Mouse (Mus musculus) left cerebral cortex, adult 11 months (tissue): Measurements from ENCODE around the gene Fam135a.

Experiments
- DNase-seq: peaks from one replicate; pipeline ENCODE4 v3.0.0; 2022; ENCODE audit warnings: low spot score

Fam135a gene

DNA sequence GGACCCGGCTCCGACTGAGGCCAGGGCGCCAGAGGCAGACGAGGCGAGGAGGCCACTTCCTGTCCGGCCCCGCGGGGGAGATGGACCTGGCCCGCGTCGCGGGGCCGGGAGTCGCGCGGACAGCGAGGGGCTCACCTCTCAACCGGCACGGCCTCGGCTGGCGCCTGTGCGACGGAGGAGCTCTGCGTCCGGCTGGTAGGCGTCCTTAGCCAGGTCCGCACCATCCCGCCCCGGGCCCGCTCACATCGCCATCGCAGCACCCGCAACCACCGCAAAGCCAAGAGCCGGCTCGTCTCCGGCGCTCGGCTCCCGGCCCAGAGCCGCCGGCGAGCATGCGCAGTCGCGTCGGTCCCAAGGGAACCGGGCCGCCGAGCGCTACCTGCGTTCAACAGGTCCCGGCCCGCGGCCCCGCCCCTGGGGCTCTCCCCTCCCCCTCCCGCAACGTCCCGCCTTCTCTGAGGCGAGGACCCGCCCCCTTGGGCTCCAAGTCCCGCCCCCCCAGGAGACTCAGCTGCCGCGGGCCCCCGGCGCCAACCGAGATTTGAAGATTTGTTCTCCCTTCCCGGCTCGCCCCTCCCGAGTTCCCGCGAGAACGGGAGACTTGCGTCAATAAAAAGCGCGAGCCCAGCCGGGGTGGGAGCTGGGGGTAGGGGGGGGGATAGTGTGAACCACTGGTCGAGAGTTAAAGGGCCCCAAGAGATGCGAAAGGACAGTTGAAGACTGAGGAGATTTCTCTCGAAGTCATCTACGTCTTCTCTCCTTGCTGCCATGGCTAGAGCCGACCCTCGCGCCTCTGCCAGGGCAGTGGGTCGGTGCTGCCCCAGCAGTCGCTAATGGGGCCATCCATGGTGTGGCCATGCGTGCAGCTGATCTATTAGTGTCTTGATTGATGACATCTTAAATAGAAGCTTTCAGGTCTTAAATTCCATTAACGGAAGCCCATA is at the start of gene Fam135a:
Fam135a (minus strand) TSS at position 416 of the 944 bp plus-strand sequence.
- DNase-seq: peak; percentile 87

DNA sequence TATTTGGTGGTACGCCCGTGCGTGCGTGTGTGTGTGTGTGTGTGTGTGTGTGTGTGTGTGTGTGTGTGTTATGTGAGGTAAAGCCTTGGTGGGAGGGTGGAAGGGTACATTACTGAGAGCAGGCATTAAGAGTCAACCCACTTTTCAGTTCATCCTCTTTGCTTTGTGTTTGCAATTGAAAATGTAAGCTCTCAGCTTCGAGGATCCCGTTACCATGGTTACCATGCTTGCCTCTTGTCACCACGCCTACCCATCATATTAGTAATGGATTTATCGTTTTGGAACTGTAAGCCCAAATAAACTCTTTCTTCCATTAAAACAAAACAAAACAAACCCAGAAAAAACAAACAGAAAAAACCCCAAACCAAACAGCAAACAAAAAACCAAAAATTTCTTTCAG is 43.4 kb upstream of the Fam135a start:
- DNase-seq: no peak

DNA sequence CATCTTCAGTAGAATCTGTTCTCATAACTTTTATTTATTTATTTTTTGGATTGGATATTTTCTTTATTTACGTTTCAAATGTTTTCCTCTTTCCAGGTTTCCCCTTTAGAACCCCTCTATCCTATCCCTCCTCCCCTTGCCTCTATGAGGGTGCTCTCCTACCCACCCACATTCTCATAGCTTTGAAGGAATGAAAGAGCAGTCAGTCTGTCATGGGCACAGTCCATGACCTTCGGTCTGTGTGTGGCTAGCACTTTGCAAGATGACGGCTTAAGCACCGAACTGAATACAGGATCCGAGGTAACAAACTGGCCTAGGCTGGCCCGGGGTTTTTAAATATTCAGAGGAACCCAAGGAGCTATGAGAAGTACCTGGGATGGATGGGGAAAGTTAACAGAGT is 40.4 kb upstream of the Fam135a start:
- no peak for DNase-seq

DNA sequence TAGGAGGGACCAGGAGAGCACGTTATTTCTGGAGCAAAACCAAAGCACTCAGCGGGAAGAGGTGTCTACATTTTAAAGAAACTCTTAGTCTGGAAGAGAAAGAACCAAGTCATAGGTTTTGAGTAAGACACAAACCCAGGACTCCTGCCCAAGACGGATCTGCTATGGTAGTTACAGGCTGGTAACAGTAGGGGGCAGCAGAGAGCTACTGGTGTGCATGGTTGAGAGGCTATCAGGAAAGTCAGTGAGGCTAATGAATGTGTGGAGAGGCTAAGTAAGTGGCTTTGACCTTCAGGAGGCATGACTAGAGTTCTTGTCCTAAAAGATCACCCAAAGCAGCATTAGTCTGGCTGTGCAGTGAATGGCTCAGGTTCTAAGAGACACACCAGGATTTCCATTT is 37.0 kb upstream of the Fam135a start:
- peak; percentile 31 for DNase-seq

DNA sequence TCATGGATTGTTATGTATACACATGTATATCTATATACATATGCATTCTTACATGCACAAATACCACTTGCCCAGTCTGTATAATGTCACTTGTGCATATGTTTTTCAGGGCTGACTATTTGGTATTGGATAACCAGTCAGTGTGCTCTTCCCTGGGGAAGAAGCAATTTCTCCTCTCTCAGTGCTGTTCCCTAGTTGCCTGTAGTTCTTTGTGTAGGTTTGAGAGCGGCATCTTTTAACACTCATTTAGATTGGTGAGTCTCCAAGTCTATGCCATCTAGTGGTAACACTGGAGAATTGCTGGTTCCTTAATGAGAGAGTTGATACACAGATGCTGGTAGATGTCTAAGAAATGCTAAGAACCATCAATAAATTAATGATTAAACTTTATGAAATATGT is 34.7 kb upstream of the Fam135a start:
- DNase-seq: no peak

DNA sequence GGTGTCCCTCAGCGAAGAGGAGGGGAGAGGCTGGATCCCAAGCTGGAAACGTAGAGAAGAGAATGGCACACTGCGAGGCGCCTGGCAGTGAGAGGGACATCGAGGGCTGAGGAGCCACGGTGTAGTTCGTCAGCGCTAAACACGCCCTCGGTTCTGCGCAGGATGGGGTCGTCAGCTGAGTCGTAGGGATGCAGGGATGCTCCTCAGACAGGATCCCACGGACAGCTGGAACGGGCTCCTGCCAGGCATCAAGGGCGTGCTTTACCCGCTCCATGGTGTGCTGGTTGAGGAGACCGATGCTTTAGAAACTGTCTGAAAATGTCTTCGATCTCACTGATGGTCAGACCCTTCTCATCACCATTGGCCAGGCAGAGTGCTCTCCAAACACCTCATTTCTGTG is 33.7 kb upstream of the Fam135a start:
- DNase-seq: no peak

DNA sequence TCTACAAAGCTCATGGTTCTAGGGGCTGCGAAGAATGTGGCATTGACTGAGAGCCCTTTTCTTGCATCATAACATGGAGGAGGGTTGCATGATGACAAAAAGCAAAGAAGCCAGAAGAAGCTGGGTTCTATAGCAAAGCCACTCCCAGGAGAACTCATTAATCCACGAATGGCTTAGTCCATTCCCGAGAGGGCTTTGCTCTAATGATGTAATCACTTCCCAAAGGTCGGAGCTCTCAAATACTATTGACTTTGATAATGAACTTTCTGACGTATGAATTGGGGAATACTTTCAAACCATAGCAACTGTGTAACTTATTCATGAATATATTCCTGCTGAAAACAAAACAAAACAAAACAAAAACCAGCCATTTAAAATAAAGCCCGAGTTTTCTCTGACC is 27.7 kb upstream of the Fam135a start:
- DNase-seq: no peak

DNA sequence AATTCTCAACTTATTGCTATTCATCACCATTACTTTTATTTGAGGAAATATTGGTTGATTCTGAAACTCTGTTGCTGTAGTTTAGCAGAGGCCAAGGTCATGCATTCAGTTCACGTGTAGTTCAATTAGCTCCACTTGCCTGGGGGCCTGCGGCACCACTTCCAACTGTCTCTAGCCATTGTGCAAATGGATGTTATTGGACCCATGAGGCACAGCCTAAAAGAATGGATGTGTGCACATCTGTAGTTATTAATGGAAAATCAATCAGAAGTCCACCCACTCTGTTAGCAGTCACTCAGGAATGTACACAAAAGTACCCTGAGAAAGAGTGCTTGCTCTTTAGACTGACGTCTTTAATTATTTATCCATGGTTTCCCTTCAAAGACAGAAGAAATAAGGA is 24.5 kb upstream of the Fam135a start:
- no peak for DNase-seq

DNA sequence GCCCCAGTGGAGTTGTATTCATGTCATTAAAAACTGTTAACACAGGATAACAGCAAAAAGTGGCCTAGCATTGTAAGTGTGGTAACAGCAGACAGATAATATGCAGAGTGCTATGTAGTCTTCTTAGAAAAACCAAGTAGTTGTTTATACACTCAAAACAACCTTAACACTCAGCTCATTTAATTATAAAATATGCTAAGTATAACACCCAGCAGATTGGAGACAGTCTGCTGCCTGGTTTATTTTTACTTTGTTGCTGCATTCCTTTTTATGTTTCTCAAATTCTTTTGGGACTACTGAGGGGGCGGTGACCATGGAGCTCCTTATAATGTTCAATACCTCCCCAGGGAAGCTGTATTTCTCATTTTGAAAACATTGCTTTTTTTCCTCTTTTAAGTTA is 22.4 kb upstream of the Fam135a start:
- peak; percentile 52 for DNase-seq

DNA sequence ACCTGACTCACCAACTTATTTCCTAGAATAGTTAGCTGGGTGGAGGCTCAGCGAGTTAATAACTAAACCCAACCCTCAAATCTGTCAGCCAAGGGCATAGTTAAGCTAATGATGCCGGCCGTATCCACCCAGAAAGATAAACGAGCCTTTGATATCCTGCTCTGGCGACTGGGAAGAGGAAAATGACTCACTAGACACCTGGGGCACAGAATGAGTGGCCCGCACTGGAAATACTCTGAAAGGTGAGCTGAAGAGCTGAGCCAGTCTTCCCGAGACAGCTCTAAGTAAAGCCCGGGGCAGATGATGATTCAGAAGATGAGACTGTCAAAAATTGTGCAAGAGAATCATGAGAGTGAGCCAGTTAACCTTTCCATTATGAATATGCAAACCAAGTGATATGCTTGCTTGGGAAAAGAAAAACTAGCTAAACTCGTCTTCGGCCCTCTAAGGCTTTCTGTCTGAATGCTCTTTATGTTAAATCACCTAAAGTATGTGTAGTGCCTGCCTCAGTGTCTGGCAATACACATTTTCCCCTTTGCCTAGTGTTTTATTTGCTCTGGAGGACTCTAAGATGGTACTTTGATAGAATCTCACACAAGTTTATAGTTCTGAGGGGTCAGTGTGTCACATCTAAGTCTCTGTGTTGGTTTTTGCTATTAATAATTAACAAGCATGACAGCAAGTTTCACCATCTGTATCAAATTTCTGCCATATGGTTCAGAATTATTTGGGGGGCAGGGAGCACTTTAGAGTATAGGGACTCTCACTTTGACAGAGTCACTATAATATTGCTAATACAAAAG is 8.0 kb upstream of the Fam135a start:
- no peak for DNase-seq

DNA sequence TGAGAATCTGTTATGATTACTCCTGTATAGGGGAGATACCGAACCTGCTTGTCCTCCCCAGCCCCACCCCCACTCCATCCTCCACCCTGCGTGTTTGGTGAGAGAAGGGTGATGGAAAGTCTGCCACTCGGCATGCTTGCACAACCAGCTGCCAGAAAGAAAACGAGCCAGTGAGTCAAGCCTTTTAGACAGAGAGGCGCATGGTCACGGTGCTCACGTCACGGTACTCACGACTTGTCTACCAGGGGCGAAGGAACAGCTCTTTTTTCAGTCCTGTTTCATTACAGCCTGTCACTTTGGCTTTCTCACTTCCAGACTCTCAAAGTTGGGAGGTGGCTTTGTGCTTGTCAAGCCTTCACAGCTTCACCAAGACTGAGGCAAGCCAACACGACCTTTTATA is 7.2 kb upstream of the Fam135a start:
- no peak for DNase-seq

DNA sequence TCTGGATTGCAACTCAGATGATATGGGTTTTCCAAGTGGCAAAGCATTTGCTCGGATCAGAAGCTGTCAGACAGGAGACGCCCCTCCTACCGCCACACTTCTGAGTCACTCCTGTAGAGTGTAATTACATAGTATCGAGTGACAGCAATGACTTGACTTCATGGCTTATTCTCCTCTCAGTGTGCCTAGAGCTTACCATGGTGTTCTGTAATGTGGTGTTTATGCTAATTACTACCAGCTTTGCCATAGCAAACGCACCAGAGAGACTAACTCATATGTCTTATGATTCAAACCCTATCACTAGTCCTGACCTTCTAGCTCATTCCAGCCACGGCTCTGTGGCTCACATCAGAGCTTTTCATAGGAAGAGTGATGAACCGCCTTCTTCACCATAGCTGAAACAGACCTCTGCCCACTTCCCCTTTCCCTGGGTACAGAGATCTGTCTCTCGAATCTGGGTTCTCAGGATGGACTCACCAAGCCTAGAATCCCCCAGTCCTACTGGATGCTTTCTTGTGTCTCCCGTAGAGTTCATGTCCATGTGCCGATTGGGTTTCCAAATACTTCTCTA is 2.5 kb upstream of the Fam135a start:
- no peak for DNase-seq

DNA sequence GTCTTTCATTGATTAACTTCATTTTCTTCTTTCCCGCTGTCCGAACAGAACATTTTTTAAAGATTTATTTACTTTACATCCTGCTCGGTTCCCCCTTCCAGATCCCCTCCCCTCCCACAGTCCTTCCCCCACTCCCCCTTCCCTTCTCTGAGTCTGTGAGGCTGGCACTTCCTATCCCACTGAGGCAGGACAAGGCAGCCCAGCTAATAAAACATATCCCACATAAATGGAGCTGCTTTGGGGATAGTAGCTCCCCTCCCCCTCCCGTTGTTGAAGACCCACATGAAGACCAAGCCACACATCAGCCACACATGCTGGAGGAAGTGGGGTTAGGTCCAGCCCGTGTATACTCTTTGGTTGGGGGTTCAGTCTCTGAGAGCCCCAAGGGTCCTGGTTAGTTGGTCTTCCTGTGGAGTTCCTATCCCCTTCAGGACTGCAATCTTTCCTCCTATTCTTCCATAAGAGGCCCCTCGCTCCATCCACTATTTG is 773 bp upstream of the Fam135a start:
- no peak for DNase-seq

DNA sequence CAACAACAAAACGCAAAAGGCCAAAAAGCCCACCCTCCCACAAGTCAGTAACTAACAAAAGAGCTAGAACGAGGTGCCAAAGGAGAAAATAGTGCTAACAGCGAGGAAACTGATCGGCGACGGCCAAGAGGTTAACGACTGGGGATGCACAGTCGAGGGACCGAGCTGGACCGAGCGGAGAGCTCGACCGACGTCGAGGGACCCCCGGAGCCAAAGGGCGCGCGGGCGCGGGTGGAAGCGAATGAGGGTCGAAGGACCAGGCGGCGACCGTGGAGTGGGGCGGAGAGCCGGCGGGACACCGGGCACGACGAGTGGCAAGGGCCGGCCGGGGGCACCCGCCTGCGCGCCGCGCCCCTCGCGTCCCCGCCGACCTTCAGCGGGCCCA is 608 bp downstream of the Fam135a start:
- no peak for DNase-seq

DNA sequence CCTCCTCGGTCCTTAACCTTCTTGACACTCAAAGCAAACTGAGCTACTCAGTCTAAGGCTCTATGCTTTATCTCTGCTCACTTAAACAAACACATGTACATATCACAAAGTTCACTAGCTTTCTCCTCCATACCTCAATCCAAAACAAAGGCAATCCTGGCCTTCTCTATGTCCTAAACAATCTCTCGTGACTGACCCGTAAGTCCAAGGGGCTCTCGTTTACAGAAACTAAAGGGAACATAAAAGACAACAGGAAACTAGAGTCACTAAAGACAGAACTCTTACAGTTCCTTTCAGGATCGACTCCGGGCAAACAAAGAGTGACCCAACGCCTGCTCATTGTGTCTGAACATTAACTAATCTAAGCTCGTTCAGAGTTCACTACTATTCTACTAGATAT is 2.6 kb downstream of the Fam135a start:
- DNase-seq: no peak

DNA sequence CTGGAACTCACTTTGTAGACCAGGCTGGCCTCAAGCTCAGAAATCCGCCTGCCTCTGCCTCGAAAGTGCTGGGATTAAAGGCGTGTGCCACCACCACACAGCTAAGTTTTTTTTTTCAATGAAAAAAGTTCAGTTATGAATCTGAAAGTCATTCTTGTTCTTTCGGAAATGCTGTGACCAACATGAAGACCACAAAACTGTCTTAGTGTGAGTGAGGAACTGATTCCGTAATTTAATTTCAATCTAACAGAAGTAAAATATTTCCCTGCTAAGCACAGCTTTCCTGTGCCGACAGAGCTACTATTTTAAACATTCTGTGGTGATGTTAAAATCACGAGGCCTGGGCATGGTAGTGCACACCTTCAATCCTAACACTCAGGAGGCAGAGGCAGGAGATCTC is 7.7 kb downstream of the Fam135a start:
- DNase-seq: no peak

DNA sequence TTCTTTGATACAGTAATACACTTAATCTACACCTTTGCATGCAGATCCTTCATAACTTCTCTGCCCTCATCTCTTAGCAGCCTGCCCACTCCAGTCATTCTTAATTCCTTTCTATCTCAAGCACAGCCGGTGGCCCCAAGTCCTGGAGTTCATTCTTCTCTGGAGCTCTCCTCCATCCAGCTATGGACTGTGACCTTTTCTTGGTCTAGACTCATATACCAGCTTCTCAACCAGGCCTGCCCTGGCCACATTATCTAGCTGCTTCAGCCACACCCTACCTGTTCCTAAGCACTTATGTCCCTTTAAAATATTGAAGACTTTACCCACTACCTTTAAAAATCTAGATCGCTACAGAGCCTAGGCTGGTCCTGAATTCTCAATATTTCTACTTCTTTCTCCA is 9.5 kb downstream of the Fam135a start:
- DNase-seq: no peak

DNA sequence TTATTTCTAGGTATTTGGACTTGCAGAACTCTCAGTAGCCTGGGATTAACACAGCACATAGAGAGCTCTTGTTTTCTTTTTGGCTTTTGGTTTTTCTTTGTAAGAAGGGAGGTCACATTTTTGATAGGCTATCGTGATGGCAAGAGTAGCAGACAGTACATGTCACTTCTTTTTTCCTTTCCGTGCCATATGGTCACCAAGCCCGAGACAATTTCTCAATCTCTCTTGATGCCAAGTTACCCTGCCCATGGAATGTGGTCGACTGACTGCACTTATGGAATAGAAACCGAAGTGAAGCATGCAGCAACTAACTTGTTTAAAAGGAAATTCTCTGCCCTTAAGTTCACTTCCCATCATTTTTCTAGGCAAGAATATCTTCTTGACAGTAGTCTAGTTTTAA is 10.0 kb downstream of the Fam135a start:
- no peak for DNase-seq

DNA sequence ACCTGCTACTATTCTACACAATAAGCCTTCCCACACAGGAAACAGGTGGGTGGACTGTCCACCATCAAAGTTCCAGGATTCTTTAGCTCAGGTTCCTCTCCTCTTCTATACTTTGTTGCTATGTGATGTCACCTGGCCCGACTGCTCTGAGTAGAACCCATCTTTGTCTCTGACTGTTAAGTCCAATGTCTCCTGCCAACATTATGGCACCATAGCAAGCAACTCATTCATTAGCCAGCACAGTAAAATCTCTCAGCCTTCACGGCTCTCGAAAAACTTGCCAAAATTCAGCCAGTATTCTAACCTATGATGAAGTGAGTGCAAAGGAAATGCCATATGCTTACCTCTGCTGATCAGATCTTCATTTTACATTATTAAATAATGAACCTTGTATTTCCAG is 14.0 kb downstream of the Fam135a start:
- DNase-seq: no peak

DNA sequence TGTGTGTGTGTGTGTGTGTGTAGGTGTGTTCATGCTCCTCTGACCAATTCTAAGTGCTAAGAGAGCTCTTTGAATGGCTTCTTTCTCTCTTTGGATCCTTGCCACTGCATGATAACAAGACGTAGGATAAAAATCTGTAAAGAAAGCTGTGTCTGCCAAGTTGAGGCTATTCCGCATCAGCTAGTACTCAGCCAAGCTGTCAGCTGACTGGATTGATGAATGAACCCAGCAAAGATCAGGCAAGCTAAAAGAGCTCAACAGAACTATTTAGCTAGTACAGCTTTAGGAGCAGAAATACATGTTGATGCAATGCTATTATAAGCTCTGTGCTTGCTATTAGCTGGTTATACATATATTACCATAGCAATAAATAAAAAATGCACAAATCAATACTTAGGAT is 25.7 kb downstream of the Fam135a start:
- DNase-seq: no peak

DNA sequence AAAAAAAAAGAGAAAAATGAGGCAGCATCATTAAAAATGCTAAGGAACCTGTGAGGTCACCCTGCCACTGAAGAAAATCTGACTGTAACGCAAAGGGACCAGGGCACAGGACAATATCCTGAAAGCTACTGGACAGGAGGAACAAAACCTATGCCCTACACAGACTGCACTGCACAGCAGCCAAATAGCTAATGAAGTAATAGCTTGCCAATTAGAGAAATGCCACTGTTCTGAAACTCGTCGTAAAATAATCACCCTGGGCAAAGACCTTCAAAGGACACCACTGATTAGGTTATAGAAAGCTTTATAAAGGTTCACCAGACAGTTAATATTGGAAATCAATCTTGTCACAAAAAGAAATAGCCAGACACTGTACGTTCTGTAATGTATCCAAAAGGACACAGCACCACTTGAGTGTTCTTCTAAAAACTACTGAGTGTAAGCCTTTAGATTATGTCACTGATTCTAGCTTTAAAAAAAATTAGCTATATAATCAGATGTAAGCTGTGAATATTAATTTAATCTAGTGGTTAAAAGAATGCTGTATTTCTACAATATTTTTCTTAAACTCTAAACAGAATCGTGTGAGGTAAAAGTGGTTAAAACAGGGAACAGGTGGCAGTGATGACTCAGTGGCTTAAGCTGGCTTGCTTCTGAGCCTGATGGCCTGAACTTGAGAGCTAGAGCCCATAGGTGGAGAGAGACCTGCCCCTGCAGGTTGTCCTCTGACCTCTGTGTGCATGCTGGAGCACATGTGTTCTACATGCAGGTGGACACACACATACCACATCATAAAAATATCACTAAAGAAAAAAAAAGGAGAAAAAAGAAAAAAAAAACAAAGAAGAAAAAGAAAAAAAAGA is 26.5 kb downstream of the Fam135a start:
- DNase-seq: no peak

DNA sequence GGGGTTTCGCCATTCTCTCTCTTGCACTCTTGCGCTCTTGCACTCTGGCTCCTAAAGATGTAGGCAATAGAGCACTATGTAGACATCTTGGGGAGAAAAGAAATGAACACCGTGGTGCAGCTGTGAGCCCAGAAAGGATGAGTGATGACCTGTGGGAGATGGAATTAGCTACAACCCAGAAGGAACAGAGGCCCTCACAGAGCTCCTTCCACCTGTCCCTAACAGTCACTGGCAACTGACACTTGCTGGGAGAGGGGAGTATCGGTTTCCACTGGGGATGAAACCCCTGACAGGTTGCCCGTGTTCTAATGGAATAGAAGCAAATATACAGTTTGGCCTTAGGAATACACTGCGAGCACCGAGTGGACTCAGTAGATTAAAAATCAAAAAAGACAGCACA is 31.3 kb downstream of the Fam135a start:
- no peak for DNase-seq
